Mouse (Mus musculus): ENCODE measurements around the gene 5530400C23Rik. TPM values are rescaled to one million over a fixed set of nuclear protein-coding genes. Genes with fewer than 3 reads are reported as not detected.
"Not testable (repeated sequence)": the region's sequence is repeated elsewhere in the genome, so short reads cannot be mapped to it uniquely, and the experiment has no call there.

Gene 5530400C23Rik
- total RNA-seq (2014; rRNA removed) = not detected in 2 replicates
- not detected in 2 replicates for polyA plus RNA-seq (2015; fragmentation: Nextera tagmentation; extraction: Ambion mirVana)

GRCm38 (mm10) chr6:133291916-133292315, at the start of gene 5530400C23Rik:
TSS of gene 5530400C23Rik (plus strand) at chr6:133292216.
- DNase-seq (ENCODE audit: low spot score); H3K4me1 ChIP-seq (ENCODE audit: insufficient read depth, low read length); H3K4me3 ChIP-seq (ENCODE audit: low read depth, low read length); H3K27ac ChIP-seq (ENCODE audit: low read depth, low read length); H3K4me2 ChIP-seq (ENCODE audit: low read depth, low read length, poor library complexity, severe bottlenecking); ATAC-seq (ENCODE audit: low FRiP score); H3K36me3 ChIP-seq (ENCODE audit: insufficient read depth, low read length); H3K27me3 ChIP-seq (ENCODE audit: insufficient read depth, low read length); H3K9ac ChIP-seq (replicated peaks; ENCODE audit: low read length, poor library complexity, severe bottlenecking); H3K9me3 ChIP-seq (ENCODE audit: low read length): not testable (repeated sequence)

- DNase-seq (ENCODE audit: low spot score) (peak; percentile 5), ATAC-seq (ENCODE audit: low FRiP score) (no peak)
- WGBS = 71% methylated on average over 3 of the region's 3 CpGs
- Histone ChIP-seq H3K4me1 (ENCODE audit: insufficient read depth, low read length) (no peaks in the 10 kb centered on the region), H3K9me3 (ENCODE audit: low read length) (no peaks in the 10 kb centered on the region), H3K27ac (ENCODE audit: low read depth, low read length) (no peak overlapping the region), H3K4me2 (ENCODE audit: low read depth, low read length, poor library complexity, severe bottlenecking) (no peak overlapping the region), H3K27me3 (ENCODE audit: insufficient read depth, low read length) (no peaks in the 10 kb centered on the region), H3K4me3 (ENCODE audit: low read depth, low read length) (no peak overlapping the region), H3K9ac (replicated peaks; ENCODE audit: low read length, poor library complexity, severe bottlenecking) (no peak overlapping the region), H3K36me3 (ENCODE audit: insufficient read depth, low read length) (no peaks in the 10 kb centered on the region)
- no peak for TF ChIP-seq CTCF (IDR thresholded peaks at IDR 0.05)
Observed at GRCm38 (mm10) chr6:133305952-133306715, 14.1 kb downstream of the 5530400C23Rik start.

GRCm38 (mm10) chr6:133313896-133314295, 21.9 kb downstream of the 5530400C23Rik start:
- H3K27ac ChIP-seq (ENCODE audit: low read depth, low read length); H3K9ac ChIP-seq (replicated peaks; ENCODE audit: low read length, poor library complexity, severe bottlenecking); H3K27me3 ChIP-seq (ENCODE audit: insufficient read depth, low read length); DNase-seq (ENCODE audit: low spot score); H3K4me2 ChIP-seq (ENCODE audit: low read depth, low read length, poor library complexity, severe bottlenecking); H3K9me3 ChIP-seq (ENCODE audit: low read length); H3K36me3 ChIP-seq (ENCODE audit: insufficient read depth, low read length); H3K4me3 ChIP-seq (ENCODE audit: low read depth, low read length); ATAC-seq (ENCODE audit: low FRiP score); H3K4me1 ChIP-seq (ENCODE audit: insufficient read depth, low read length): not testable (repeated sequence)
- 92% methylated on average over 2 of the region's 2 CpGs for WGBS

GRCm38 (mm10) chr6:133338535-133338934, 46.5 kb downstream of the 5530400C23Rik start:
- Histone ChIP-seq H3K36me3 (ENCODE audit: insufficient read depth, low read length) (no peaks in the 10 kb centered on the region), H3K27ac (ENCODE audit: low read depth, low read length) (no peak overlapping the region), H3K4me3 (ENCODE audit: low read depth, low read length) (no peak overlapping the region), H3K4me1 (ENCODE audit: insufficient read depth, low read length) (no peaks in the 10 kb centered on the region), H3K9me3 (ENCODE audit: low read length) (no peaks in the 10 kb centered on the region), H3K9ac (replicated peaks; ENCODE audit: low read length, poor library complexity, severe bottlenecking) (no peak overlapping the region), H3K27me3 (ENCODE audit: insufficient read depth, low read length) (no peaks in the 10 kb centered on the region), H3K4me2 (ENCODE audit: low read depth, low read length, poor library complexity, severe bottlenecking) (no peak overlapping the region)
- ATAC-seq (ENCODE audit: low FRiP score) (no peak), DNase-seq (ENCODE audit: low spot score) (no peak)
- 71% methylated on average over 1 of the region's 1 CpGs for WGBS
- no peak for TF ChIP-seq CTCF (IDR thresholded peaks at IDR 0.05)

GRCm38 (mm10) chr6:133341731-133342130, 49.7 kb downstream of the 5530400C23Rik start:
- H3K27ac ChIP-seq (ENCODE audit: low read depth, low read length); H3K9ac ChIP-seq (replicated peaks; ENCODE audit: low read length, poor library complexity, severe bottlenecking); H3K4me3 ChIP-seq (ENCODE audit: low read depth, low read length); H3K27me3 ChIP-seq (ENCODE audit: insufficient read depth, low read length); ATAC-seq (ENCODE audit: low FRiP score); DNase-seq (ENCODE audit: low spot score); H3K4me1 ChIP-seq (ENCODE audit: insufficient read depth, low read length); H3K36me3 ChIP-seq (ENCODE audit: insufficient read depth, low read length); H3K4me2 ChIP-seq (ENCODE audit: low read depth, low read length, poor library complexity, severe bottlenecking); H3K9me3 ChIP-seq (ENCODE audit: low read length): not testable (repeated sequence)
- 86% methylated on average over 5 of the region's 5 CpGs for WGBS

Other genes with a start within 250 kb of the 5530400C23Rik start
- gene Tas2r140, start 236.4 kb upstream of the 5530400C23Rik start, total RNA-seq (2014; rRNA removed) = not detected in 2 replicates
- not detected in 2 replicates for gene Tas2r140, start 236.4 kb upstream of the 5530400C23Rik start, polyA plus RNA-seq (2015; fragmentation: Nextera tagmentation; extraction: Ambion mirVana)
- 185 and 229 TPM in 2 replicates for gene Smim10l1, start 187.3 kb upstream of the 5530400C23Rik start, total RNA-seq (2014; rRNA removed)
- gene Smim10l1, start 187.3 kb upstream of the 5530400C23Rik start, polyA plus RNA-seq (2015; fragmentation: Nextera tagmentation; extraction: Ambion mirVana) = 149 and 160 TPM in 2 replicates